Mouse (Mus musculus): Measurements from ENCODE around the gene Rbmy. TPM values are rescaled to one million over a fixed set of nuclear protein-coding genes. Genes with fewer than 3 reads are reported as not detected.
"Not testable (repeated sequence)": the region's sequence is repeated elsewhere in the genome, so short reads cannot be mapped to it uniquely, and the experiment has no call there.

Gene Rbmy
- polyA plus RNA-seq (2015; fragmentation: Nextera tagmentation; extraction: Ambion mirVana), result not detected in 2 replicates

DNA sequence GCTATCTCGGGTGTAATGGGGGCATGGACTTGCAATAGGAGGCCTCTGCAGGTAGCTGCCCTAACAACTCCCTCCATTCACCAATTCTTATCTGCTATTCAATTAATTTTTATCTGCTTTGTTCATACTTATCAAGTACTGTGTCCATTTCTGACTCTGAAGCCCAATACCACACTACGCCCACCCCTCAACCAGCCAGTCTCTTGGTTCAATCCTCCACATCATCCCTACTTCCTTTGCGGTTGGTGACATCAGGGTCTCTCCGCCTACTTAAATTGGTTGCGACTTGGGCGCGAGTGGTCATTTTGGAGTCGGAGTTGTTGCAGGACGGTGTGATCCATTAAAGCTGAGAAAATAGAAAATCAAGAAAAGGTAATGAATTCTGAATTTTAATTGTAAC, at the start of gene Rbmy, which contains the start of gene Gm10256:
Rbmy (plus strand) TSS at position 301 of the 400 bp plus-strand sequence.
Gm10256 (plus strand) TSS at position 320 of the 400 bp plus-strand sequence.
- not testable (repeated sequence) for H3K27me3 ChIP-seq; H3K9me3 ChIP-seq; H3K27ac ChIP-seq (replicated peaks); H3K4me1 ChIP-seq (replicated peaks); H3K36me3 ChIP-seq; H3K4me2 ChIP-seq; ATAC-seq (ENCODE audit: low read depth); H3K4me3 ChIP-seq; H3K9ac ChIP-seq
- WGBS, result no CpG with 5 or more reads among the region's 9 CpGs

GRCm38 (mm10) chrY:2796105-2796504, 34.4 kb upstream of the Rbmy start, which contains the start of gene Gm4064:
Gene Gm4064 (minus strand): TSS chrY:2796205.
- not testable (repeated sequence) for H3K27me3 ChIP-seq; H3K4me1 ChIP-seq (replicated peaks); H3K9ac ChIP-seq; H3K27ac ChIP-seq (replicated peaks); ATAC-seq (ENCODE audit: low read depth); H3K9me3 ChIP-seq; H3K36me3 ChIP-seq; H3K4me3 ChIP-seq; H3K4me2 ChIP-seq
- no CpG with 5 or more reads among the region's 8 CpGs for WGBS

Other genes with a start within 250 kb of the Rbmy start
- not detected in 2 replicates for gene H2al2c, start 231.6 kb upstream of the Rbmy start, polyA plus RNA-seq (2015; fragmentation: Nextera tagmentation; extraction: Ambion mirVana)
- not detected in 2 replicates for gene Sry, start 167.0 kb upstream of the Rbmy start, polyA plus RNA-seq (2015; fragmentation: Nextera tagmentation; extraction: Ambion mirVana)
- gene H2al2b, start 110.0 kb upstream of the Rbmy start, polyA plus RNA-seq (2015; fragmentation: Nextera tagmentation; extraction: Ambion mirVana), result not detected in 2 replicates
- gene Gm4064, start 34.5 kb upstream of the Rbmy start, polyA plus RNA-seq (2015; fragmentation: Nextera tagmentation; extraction: Ambion mirVana), result 0.20 TPM in 1 of 2 replicates, not detected in the other
- not detected in 2 replicates for gene Gm10256, start within 50 bp of the Rbmy start, polyA plus RNA-seq (2015; fragmentation: Nextera tagmentation; extraction: Ambion mirVana)
- not detected in 2 replicates for gene Gm10352, start 70.3 kb downstream of the Rbmy start, polyA plus RNA-seq (2015; fragmentation: Nextera tagmentation; extraction: Ambion mirVana)
- gene Gm29289, start 101.9 kb downstream of the Rbmy start, polyA plus RNA-seq (2015; fragmentation: Nextera tagmentation; extraction: Ambion mirVana), result not detected in 2 replicates